Comparison of ENCODE assay signal across 16 mouse cellular contexts in the genomic region with DNA sequence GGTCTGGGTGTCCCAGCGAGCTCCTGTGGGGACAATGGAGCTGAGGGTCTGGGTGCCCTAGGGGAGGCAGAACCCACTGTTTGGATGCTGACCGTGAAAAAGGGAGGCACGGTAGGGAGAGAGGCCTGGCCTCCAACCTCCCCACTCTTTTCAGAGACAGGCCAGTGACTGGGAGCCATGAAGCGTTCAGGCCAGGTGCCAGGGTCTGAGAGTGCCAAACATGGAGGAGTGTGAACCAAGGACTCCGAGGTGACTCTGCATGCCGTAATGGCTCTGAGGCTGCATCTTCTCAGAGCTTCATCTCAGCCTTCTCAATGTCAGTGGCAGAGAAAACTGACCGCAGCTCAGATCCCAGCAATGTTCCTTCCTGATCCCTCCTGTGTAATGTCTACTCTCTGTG.
"Had no signal": no experiment of that assay in that cellular context is flagged by ENCODE, and none has a peak within 500 bp of the region (broad histone marks: within the 10 kb centered on the region; RNA-seq: fewer than 3 reads in every experiment).

No protein-coding gene starts in this region.

- H3K27ac ChIP-seq: lung, embryonic 15.5 days; macrophage; midbrain, embryonic 13.5 days; midbrain, embryonic 15.5 days; neural tube, embryonic 12.5 days; stomach, embryonic 15.5 days; stomach, postnatal 0 days had no signal

- H3K27me3 ChIP-seq: lung, embryonic 15.5 days; megakaryocyte, embryonic 14.5 days; midbrain, embryonic 13.5 days; midbrain, embryonic 15.5 days; neural tube, embryonic 12.5 days; stomach, embryonic 15.5 days had no signal

- H3K4me1 ChIP-seq: lung, embryonic 15.5 days; midbrain, embryonic 13.5 days; midbrain, embryonic 15.5 days; neural tube, embryonic 12.5 days; stomach, embryonic 15.5 days had no signal

- H3K9ac ChIP-seq: lung, embryonic 15.5 days; midbrain, embryonic 13.5 days; midbrain, embryonic 15.5 days; neural tube, embryonic 12.5 days; stomach, embryonic 15.5 days had no signal

- H3K4me2 ChIP-seq: lung, embryonic 15.5 days; midbrain, embryonic 11.5 days; midbrain, embryonic 13.5 days; midbrain, embryonic 15.5 days; neural tube, embryonic 12.5 days; stomach, embryonic 15.5 days had no signal

- H3K4me3 ChIP-seq: lung, embryonic 15.5 days; megakaryocyte, embryonic 14.5 days; midbrain, embryonic 13.5 days; midbrain, embryonic 15.5 days; neural tube, embryonic 12.5 days; stomach, embryonic 15.5 days had no signal

- H3K9me3 ChIP-seq: lung, embryonic 15.5 days; megakaryocyte, embryonic 14.5 days; midbrain, embryonic 13.5 days; midbrain, embryonic 15.5 days; neural tube, embryonic 12.5 days; stomach, embryonic 15.5 days had no signal

- ATAC-seq: lung, postnatal 0 days; midbrain, embryonic 15.5 days had no signal

- DNase-seq: lung, postnatal 14 days; lung, postnatal 36 days; right cerebral cortex, postnatal 14 days; thymus, adult 2 months; thymus, postnatal 25 days; thymus, postnatal 4 days had no signal
